Mouse (Mus musculus): ENCODE results near the gene Mgst2. TPM values are rescaled to one million over a fixed set of nuclear protein-coding genes. Genes with fewer than 3 reads are reported as not detected.

Mgst2 gene
- 0.38 TPM in 1 of 2 replicates, not detected in the other for polyA plus RNA-seq (2021; fragmentation: Nextera tagmentation)
- long read RNA-seq, experiment 1 = 0 reads
- long read RNA-seq, experiment 2 = 0 reads

GRCm38 (mm10) chr3:51660060-51660459, at the start of gene Mgst2:
Gene Mgst2 (plus strand): TSS chr3:51660360.

Other genes starting within 250 kb of the Mgst2 start
- 7.7 and 11.5 TPM in 2 replicates for gene Naa15, start 245.2 kb upstream of the Mgst2 start, polyA plus RNA-seq (2021; fragmentation: Nextera tagmentation)
- 19.2 and 23.4 TPM in 2 replicates for gene Rab33b, start 176.4 kb upstream of the Mgst2 start, polyA plus RNA-seq (2021; fragmentation: Nextera tagmentation)
- gene Setd7, start 99.5 kb upstream of the Mgst2 start, polyA plus RNA-seq (2021; fragmentation: Nextera tagmentation) = 10.4 and 10.8 TPM in 2 replicates